Mouse (Mus musculus) T-helper 17 cell (primary cell): Measurements from ENCODE around the gene Gm20388.
"Not testable (repeated sequence)": the region's sequence is repeated elsewhere in the genome, so short reads cannot be mapped to it uniquely, and the experiment has no call there.

Source experiments
- in situ Hi-C, 2 experiments: fragments of 300-600 bp; cut with MboI, MseI; formaldehyde crosslinking; loops; 1 replicate in 1 of 2; 2 replicates in 1 of 2; pipeline ENCODE4 v1.15.1; 2025; ENCODE audit warnings: high pct_unique_total_duplicates in 2 of 2

The Gm20388 gene

GRCm38 (mm10) chr8:123387801-123388200 lies 3477.2 kb downstream of the Gm20388 start:
- in situ Hi-C loops: no loop called here

- in situ Hi-C loops: no loop called here
Measured at GRCm38 (mm10) chr8:123389026-123389425, 3478.4 kb downstream of the Gm20388 start.

DNA sequence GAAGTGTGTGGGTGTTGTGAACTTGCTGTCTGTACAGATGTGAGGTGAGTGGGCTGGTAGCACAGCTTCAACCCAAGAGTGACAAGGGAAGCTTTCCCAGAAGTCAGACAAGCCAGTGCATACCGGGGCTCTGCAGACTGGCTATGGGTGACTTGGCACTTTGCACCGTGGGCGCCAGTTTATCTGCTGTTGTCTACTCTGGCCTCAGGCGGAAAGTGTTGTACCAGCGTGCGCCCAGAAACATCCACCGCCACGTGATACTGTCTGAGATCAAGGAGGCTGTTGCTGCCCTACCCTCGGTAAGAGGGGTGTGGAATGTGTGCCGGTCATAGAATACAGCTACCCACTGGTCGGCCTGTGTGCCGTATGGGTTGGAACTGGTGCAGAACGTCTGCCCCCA lies 3487.7 kb downstream of the Gm20388 start:
- in situ Hi-C loops: no loop called here

- in situ Hi-C loops: no loop called here
Measured at GRCm38 (mm10) chr8:123401936-123402335, 3491.3 kb downstream of the Gm20388 start.

DNA sequence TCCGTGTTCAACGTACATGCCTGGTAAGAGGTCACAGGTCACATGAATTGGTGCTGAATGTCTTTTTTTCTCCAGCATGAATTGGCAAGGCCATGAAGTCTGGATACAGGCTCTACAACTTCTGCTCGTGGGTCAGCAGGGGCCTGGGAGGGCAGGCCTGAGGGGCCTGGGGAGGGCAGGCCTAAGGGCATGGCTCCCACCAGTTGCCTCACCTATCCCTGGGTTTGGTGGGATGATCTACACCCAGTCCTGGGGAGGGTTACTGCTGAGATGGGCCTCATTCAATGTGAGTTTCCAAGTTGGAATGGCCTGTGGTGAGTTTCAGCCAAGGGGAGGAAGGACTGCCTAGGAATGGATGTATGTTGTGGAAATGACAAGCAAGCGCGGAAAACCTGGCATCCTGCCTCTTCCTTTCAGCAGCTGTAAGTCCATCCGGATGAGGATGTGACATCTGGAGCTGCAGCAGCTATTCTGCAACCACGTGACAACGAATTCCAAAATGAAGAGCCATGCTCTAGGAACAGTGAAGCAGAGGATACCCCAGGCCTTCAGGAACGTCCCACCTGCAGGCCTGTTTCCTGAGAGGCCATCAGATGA lies 3492.2 kb downstream of the Gm20388 start:
- in situ Hi-C loops: no loop called here

- in situ Hi-C loops: no loop called here
Measured at GRCm38 (mm10) chr8:123404521-123404920, 3493.9 kb downstream of the Gm20388 start.

DNA sequence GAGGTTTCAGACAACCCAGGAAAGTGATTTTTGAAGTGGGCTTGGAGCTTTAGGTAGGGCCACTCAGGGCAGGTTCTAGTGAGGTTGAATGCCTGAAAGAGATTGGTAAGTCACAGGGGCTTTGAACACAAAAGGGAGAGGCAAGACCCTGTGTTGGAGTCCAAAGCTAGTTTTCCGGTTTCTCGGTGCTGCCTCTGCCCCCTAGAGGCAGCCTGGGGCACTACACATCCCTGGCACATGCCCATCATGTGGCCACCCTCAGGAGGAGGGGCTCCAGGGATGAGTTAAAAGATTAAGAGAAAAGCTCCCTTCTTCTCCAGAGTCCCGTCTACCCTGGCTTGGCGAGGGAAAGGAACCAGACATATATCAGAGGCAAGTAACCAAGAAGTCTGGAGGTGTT lies 3496.1 kb downstream of the Gm20388 start, which contains the start of gene Mc1r:
TSS of gene Mc1r (plus strand) at position 322 of the 400 bp plus-strand sequence.
- in situ Hi-C loops: no loop called here

GRCm38 (mm10) chr8:123407612-123408011 lies 3497.0 kb downstream of the Gm20388 start:
- in situ Hi-C loops: no loop called here

DNA sequence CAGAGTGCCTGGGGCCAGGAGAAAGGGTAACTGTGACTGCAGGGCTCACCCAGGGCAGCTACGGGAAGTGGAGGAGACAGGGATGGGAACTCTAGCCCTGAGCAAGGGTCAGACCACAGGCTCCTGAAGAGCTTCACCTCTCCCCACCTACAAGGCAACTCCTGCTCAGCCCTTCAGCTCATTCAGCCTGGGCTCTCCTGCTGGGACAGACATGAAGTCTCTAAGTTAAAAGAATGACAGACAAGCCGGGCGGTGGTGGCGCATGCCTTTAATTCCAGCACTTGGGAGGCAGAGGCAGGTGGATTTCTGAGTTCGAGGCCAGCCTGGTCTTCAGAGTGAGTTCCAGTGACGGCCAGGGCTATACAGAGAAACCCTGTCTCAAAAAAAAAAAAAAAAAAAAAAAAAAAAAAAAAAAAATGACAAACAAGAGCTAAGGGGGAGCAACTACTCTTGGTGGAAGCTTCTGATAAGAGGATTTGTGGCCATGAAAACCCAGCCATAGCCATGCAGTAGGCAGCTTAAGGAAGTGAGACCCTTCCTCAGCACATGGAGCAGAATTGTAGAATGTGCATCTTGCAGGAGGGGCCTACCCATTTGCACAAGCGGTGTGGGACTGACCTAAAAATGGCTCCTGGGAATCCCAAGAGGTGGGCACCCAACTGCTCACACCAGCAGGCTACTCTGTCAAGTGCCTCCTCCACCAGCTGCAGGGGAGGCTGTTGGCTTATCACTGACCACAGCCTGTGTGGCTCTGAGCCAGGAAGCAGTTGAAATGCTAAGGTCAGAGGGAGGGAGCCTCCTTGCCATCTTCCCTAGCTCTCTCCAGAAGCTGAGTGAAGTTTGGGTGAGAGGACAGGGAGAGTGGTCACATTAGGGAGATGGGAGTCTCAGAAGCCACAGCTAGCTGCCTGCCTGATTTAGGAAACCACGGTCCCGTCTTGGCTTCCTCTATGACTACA lies 3498.2 kb downstream of the Gm20388 start:
- in situ Hi-C loops: no loop called here

DNA sequence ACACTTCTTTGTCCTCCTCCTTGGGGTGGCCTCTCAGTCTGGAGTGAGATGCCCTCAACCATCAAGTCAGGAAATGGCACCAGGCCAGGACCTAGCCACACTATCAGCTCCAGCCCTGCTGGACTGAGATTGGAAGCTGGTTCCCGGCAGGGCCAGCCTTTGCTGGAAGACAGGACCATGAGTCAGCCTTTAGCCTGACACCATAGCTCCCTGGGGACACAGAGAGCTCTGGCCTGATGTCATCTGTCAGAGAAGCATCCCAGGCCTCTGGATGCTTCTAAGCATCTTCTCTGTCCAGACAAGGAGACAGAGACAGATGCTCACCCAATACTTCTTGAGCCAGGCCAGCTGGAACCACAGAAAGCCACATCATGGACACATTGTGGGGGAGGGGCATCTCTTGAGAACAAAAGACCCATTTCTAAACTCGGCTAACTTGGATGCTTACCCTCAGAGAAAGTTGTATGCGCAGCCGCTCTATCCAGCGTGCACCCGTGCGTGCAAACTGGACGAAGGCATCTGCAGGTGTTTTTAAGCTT lies 3499.5 kb downstream of the Gm20388 start:
- in situ Hi-C loops: no loop called here

DNA sequence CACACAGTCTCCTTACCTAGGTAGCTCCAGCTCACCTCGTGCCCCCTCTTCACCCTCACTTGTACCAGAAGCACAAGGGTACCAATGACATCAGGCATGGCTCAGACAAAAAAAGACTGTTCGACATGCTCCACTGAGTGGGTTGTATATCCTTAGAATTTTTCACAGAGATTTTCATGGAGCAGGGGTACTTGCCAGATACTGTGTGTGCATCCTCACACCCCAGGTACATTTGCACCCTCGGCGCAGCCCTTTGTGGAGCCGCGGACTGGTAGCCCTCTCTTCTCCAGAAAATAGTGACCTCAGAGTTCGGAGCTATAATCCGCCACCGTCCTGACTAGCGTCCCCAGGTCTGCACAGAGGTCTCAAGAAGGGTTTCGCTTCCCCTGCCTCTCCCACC lies 3500.1 kb downstream of the Gm20388 start:
- in situ Hi-C loops: no loop called here

DNA sequence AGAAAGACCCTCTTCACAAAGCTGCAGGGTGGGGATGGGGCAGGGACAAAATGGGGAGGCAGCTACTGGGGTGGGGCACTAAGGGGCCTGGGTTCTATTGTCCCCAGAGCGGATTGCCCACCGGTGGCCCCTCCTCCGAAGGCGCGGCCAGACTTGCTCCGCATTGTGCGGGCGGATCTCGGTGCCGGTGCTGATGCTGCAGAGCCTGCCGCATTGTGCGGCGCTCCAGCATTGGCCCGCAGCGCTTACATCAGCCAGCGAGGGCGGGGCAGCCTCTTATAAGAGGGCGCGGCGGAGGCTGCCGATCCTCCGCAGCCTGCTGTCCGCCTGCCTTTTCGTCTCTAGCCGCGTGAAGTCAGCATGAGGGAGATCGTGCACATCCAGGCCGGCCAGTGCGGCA lies 3500.6 kb downstream of the Gm20388 start, which contains the start of gene Tubb3:
TSS of gene Tubb3 (plus strand) at position 179 of the 400 bp plus-strand sequence.
- in situ Hi-C loops: no loop called here

- in situ Hi-C loops: no loop called here
Measured at GRCm38 (mm10) chr8:123411781-123412327, 3501.2 kb downstream of the Gm20388 start.

- in situ Hi-C loops: no loop called here
Measured at GRCm38 (mm10) chr8:123412560-123413170, 3502.0 kb downstream of the Gm20388 start.

DNA sequence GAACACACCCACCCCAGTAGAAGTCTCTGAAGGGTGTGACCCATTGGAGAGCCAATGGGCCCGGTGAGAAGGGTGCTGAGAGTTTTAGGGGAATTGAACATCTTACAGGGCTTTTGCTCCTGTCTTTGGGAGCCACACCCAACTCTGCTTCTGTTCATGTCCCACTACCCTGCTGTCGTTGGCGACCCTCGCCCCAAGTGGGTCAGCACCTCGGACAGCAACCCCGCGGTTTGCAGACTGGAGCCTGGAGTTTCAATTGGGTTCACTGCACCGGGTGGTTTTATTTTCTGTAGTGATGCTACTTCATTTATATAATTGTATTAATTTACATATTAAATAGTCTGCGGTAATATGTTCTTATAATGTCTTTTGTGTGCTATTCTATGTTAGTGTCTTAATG lies 3503.6 kb downstream of the Gm20388 start:
- in situ Hi-C loops: no loop called here

DNA sequence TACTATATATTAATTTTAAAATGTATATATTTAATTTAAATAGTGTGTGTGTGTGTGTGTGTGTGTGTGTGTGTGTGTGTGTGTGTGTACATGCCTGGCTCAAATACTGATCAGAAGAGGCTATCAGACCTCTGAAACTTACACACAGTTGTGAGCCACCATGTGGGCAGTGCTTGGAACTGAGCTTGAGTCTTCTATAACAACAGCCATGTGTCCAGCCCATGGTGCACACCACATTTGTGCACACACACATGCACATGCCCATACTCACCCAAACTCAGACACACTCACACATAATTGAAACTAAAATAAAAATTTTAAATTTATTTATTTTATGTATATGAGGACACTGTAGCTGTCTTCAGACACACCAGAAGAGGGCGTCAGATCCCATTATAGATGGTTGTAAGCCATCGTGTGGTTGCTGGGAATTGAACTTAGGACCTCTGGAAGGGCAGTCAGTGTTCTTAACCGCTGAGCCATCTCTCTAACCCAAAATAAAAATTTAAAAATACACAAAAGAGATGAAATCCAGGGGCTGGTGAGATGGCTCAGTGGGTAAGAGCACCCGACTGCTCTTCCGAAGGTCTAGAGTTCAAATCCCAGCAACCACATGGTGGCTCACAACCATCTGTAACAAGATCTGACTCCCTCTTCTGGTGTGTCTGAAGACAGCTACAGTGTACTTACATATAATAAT lies 3504.5 kb downstream of the Gm20388 start:
- in situ Hi-C loops: not testable (repeated sequence)

DNA sequence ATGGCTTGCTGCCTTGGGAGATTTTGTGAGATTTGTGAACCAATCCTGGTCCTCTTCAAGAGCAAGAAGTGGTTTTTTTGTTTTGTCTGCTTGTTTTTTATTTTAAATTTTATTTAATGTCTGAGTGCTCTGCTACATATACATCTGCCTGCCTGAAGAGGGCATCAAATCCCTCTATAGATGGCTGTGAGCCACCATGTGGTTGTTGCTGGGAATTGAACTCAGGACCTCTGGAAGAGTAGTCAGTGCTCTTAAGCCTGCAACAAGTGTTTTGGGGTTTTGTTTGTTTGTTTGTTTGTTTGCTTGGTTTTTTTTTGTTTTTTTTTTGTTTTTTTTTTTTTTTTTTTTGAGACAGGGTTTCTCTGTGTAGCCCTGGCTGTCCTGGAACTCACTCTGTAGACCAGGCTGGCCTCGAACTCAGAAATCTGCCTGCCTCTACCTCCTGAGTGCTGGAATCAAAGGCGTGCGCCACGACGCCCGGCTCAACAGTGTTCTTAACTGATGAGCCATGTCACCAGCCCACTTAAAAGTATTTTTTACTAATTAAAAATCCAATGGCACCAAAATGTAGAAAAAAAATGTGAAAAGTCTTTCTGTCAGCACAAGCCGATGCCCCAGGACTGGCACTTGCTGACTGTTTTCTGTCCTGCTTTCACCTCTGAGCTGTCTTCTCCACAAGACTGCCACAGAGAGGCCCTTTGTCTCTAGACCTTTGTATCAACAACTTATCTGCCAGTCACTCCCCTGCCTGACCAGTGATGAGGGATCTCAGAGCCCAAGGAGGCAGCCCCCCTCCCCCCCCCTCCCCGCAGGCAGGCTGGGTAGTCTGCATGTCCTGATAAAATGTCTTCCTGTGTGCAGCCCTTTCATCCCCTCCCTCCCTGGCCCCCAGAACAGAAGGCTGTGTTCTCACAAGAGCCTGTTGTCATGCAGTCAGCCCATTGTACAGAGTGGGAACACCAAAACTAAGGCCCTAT lies 3505.6 kb downstream of the Gm20388 start:
- in situ Hi-C loops: no loop called here

GRCm38 (mm10) chr8:123416944-123417555 lies 3506.4 kb downstream of the Gm20388 start:
- in situ Hi-C loops: no loop called here

- in situ Hi-C loops: no loop called here
Measured at GRCm38 (mm10) chr8:123419711-123420110, 3509.1 kb downstream of the Gm20388 start.
